Mouse (Mus musculus) gastrocnemius, postnatal 14 days (tissue): ENCODE measurements around the gene Tmco1. TPM values are rescaled to one million over a fixed set of nuclear protein-coding genes. Genes with fewer than 3 reads are reported as not detected.

ENCODE experiments used
- DNase-seq: peaks from one replicate; pipeline ENCODE4 v3.0.0; 2021; ENCODE audit warnings: mixed read lengths
- intact Hi-C: fragments of 180-260 bp; cut with DNase I; formaldehyde crosslinking; loops from one replicate; pipeline ENCODE4 v1.15.1; 2025; ENCODE audit warnings: low total_unique reads
- microRNA-seq, 2 experiments: library from miRNA; unstranded; fragments of <30 nt; microRNA quantifications; one replicate each; pipeline ENCODE4 v1.2.0; 2021
- total RNA-seq, 2 experiments: library from RNA; stranded (reverse); gene quantifications; 2 replicates each; pipeline ENCODE4 v1.2.3; 2021

Tmco1 gene
- total RNA-seq, 2 experiments from 2014 or later = 36.8 to 39.3 TPM

- intact Hi-C loops = no loop called here
- DNase-seq = no peak
Observed at GRCm38 (mm10) chr1:167363322-167363721, 55.1 kb downstream of the Tmco1 start.

DNA sequence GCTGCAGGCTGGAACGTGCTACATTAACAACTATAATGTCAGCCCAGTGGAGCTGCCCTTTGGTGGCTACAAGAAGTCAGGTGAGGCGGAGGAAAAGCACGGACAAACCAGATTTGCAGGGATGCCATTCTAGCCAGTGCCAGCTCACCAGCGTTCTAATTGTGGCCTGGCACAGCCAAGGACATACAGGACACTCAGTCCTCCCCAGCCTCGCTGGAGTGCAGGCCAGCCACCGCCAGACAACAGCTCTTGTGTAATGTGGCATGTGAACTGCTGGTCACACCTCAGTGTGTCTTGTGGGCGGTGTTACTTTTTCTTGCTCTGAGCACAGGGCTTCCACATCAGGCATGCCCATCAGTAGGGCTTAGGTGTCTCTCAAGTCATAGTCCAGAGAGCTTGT lies 57.6 kb downstream of the Tmco1 start:
- intact Hi-C loops = no loop called here
- no peak for DNase-seq

DNA sequence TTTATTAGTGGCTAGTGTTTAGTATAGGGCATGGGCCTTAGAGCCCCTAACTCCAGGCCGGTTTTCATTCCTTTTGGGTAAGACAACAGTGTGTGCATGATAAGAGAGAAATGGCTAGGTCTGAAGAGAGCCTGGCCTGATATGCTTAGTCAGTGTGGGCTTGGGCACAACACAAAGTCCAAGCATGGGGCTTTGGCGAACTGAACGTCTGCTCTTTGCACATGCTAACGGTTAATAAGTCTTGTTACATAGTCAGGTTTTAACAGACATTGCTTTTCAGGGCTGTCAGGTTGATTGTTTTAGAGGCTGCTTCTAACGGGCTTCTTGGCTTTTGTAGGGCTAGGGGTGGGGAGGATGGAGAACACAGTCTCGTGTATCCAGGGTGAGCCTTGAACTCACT lies 58.4 kb downstream of the Tmco1 start:
- intact Hi-C loops = no loop called here
- DNase-seq = no peak

DNA sequence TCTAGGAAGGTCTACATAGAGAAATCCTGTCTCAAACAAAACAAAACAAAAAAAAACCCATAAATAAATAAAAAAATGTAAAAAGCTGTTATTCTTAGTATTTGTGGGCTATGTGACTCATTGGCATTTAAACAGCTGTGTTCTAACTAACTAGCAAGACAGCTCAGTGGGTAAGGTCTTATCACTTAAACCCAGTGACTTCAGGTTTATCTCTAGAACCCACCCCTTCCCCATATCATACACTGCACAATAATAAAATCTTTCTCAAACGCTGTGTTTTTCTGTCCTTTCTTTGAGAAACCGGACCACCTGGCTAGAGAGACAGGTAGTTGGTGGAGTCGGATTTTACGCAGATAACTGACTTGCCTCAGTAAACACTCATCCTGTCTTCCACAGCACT lies 59.8 kb downstream of the Tmco1 start:
- intact Hi-C loops = no loop called here
- no peak for DNase-seq

DNA sequence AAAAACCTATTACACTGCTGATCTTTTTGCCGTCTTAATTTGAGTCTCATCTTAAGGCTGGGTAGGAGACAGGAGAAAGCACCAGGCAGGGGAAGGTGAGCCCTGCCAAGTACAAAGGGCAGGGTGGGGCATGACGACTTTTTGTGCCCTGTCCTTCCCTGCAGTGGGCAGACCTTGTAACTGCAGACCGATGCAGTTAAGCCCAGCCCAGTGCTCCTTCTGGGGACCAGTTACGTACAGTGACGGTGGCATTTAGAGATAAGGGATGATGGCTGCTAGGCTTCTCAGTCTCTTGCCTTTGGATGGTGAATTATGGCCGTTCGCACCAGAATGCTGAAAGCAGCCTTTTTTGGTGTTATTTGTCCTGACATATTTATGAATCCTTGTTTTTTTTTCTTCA lies 60.3 kb downstream of the Tmco1 start:
- DNase-seq = no peak
- intact Hi-C loops = no loop called here

GRCm38 (mm10) chr1:167369905-167370304 lies 61.7 kb downstream of the Tmco1 start:
- intact Hi-C loops = no loop called here

GRCm38 (mm10) chr1:167372739-167373138 lies 64.6 kb downstream of the Tmco1 start:
- DNase-seq = no peak
- intact Hi-C loops = no loop called here

More at GRCm38 (mm10) chr1:167369905-167370304, 61.7 kb downstream of the Tmco1 start:
- DNase-seq = peak; percentile 83

GRCm38 (mm10) chr1:167374003-167374784 lies 66.0 kb downstream of the Tmco1 start:
- no peak for DNase-seq
- intact Hi-C loops = no loop called here

- intact Hi-C loops = no loop called here
- no peak for DNase-seq
Observed at GRCm38 (mm10) chr1:167374942-167375341, 66.8 kb downstream of the Tmco1 start.

GRCm38 (mm10) chr1:167378019-167378418 lies 69.8 kb downstream of the Tmco1 start:
- intact Hi-C loops = no loop called here
- DNase-seq = no peak

DNA sequence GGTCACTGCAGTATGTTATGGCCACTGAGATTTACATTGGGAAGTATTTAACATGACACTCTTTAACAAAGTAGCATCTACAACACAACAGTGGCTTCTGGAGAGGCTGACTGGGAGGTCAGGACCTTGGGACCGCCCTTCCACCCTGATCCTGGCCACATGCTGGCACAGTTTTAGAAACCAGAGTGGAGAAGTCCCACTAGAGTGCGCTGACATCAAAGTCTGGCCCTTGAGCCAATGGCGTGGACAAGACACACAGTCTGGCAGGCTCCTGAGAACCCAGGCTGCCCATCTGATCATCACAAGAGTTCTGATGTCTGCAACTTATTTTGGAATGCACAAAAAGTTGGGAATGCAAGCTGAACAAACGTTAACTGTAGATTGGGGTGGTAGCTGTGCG lies 71.6 kb downstream of the Tmco1 start:
- intact Hi-C loops = no loop called here
- DNase-seq = no peak

- intact Hi-C loops = no loop called here
- DNase-seq = no peak
Observed at GRCm38 (mm10) chr1:167380223-167380622, 72.0 kb downstream of the Tmco1 start.

GRCm38 (mm10) chr1:167381050-167382015 lies 73.2 kb downstream of the Tmco1 start:
- intact Hi-C loops = no loop called here
- DNase-seq = no peak

DNA sequence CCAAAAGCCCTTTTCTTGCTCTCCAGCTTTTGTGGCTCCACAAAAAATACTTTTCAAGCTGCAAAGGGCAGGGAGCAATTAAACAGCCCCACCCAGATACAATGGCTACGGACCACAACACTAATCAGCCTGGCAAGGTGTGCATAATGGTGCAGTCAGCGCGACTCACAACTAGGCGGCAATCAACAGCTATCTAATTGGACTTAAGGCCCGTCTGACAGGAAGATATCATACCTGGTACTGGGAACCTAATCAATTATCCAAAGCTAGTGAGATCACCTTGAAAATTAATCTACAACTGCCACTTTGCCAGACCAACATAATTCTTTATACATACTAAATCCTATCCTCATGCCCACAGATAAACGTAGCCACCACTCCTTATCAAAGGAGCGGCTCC lies 74.1 kb downstream of the Tmco1 start:
- intact Hi-C loops = no loop called here
- no peak for DNase-seq

DNA sequence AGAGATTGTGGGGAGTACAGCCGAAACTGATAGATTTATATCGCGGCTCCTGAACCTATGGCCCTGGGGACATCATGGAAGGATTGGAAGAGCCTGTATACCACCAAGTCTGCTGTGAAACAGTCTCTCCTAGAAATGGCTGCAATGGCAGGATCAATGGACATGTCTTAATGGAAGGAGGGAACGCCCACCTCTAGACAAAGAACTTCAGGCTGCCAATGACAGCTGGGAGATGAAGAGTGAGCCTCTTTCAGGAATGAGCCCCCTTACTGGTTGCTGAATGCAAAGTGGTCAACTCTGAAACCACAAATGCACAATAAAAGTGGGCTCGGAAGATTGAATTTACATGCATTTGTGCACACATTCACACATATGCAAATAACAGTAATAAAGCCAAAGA lies 74.6 kb downstream of the Tmco1 start:
- DNase-seq = no peak
- intact Hi-C loops = no loop called here

DNA sequence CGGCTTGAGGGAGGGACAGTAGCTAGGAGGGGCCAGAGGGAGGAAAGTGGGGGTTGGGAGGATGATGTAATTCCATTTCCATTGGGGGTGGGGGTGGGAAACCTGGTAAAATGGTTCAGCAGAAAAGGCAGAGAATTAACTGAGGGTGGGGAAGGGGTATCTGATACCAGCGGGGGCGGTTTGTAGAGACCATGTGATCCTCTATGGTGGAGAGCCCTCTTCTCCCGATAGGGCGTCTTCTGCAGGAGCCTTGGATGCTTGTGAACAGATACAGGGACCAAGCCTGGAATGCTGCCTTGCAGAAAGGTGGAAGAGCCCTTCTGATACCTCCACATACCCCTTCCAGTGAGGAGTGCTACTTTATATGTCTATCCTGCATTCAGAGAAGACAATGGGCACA lies 75.0 kb downstream of the Tmco1 start:
- intact Hi-C loops = no loop called here
- DNase-seq = no peak

Small RNA genes within 50 kb of the gene (microRNA-seq; reads per million reads assigned to microRNA genes)
- gene Gm25911 (0 reads per million in 2 experiments), gene Mir6347 (0 reads per million in 2 experiments)

Other genes starting within 250 kb of the Tmco1 start
- 10 to 100 TPM; 18.4 to 29.1 TPM for gene Uck2, start 23.1 kb upstream of the Tmco1 start, total RNA-seq
- 1 to 10 TPM; 3.8 to 4.8 TPM for gene Aldh9a1, start 41.6 kb downstream of the Tmco1 start, total RNA-seq
- gene Mgst3, start 85.5 kb downstream of the Tmco1 start, total RNA-seq = 10 to 100 TPM; 32.1 to 43.9 TPM
- gene Lrrc52, start 158.4 kb downstream of the Tmco1 start, total RNA-seq = under 1 TPM in 1 of 2 experiments, not detected in 1; 0.73 TPM